Mouse (Mus musculus) leukemia stem cell, adult 10-12 weeks (primary cell): ENCODE results near the gene Slc25a43. TPM values are rescaled to one million over a fixed set of nuclear protein-coding genes. Genes with fewer than 3 reads are reported as not detected.

Experiments
- polyA plus RNA-seq: library from polyadenylated mRNA; stranded (reverse); fragments of >175 nt; gene quantifications from 2 replicates; pipeline ENCODE4 v1.2.3, GENCODE M21; 2012; ENCODE audit warnings: low replicate concordance

Slc25a43 gene
- 0.78 TPM in 1 of 2 replicates, not detected in the other for polyA plus RNA-seq

GRCm38 (mm10) chrX:36743503-36744101 lies at the start of gene Slc25a43:
TSS of gene Slc25a43 (plus strand) at chrX:36743659.

GRCm38 (mm10) chrX:36795424-36796162 lies 52.1 kb downstream of the Slc25a43 start, which contains the start of gene Slc25a5:
TSS of gene Slc25a5 (plus strand) at chrX:36795651.

Other genes with a start within 250 kb of the Slc25a43 start
- 63.4 and 90.4 TPM in 2 replicates for gene Pgrmc1, start 145.5 kb upstream of the Slc25a43 start, polyA plus RNA-seq
- gene Akap17b, start 98.3 kb upstream of the Slc25a43 start, polyA plus RNA-seq: 0.36 and 0.57 TPM in 2 replicates
- 12.7 and 67.2 TPM in 2 replicates for gene Slc25a5, start 52.0 kb downstream of the Slc25a43 start, polyA plus RNA-seq
- gene Ube2a, start 130.2 kb downstream of the Slc25a43 start, polyA plus RNA-seq: 117 and 139 TPM in 2 replicates
- 0.30 and 2.9 TPM in 2 replicates for gene C330007P06Rik, start 130.5 kb downstream of the Slc25a43 start, polyA plus RNA-seq
- 0.63 and 1.5 TPM in 2 replicates for gene Nkrf, start 159.2 kb downstream of the Slc25a43 start, polyA plus RNA-seq
- gene Sept6, start 248.1 kb downstream of the Slc25a43 start, polyA plus RNA-seq: 2.4 and 2.7 TPM in 2 replicates